In the genomic region with DNA sequence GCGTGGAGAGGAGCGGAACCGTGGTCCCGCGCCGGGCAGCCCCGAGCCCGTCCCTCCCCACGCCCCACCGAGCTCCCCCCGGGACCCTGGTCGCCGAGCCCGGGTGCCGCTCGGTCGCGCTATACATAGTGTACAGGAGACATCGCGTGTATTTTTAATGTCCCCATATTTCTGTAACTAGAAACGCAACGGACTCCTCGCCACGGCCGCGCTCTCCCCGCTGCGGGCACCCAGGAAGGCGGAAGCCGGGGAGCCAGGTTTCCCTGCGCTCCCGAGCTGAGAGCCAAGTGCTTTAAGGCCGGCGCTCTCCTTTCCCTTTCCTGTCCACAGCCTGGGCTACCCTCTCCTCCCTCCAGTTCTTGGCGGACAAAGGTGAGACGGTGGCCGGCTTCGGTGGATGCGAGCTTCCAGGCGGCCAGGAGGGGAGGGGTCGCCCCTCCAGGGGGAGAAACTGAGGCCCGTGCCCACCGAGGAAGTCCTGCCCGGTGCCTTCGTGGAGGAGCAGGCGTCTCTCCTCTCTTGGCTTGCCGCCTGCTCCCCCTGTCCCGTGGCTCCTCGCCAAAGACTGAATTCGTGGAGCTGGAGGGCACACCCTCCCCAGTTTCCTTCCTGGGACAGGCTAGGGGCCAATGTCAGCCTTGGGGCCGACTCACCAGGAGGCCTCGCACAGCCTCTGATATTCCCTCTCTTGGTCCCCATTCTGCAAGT, we compare ENCODE assay signal across 8 mouse cellular contexts. TPM values are rescaled to one million over a fixed set of nuclear protein-coding genes. Genes with fewer than 3 reads are reported as not detected.
A peak's percentile ranks its signal among the peaks of the same experiment; 100 is the strongest.
DNase-seq lines count a peak whose midpoint lies in the region; ATAC-seq and TF ChIP-seq lines count a peak whose summit lies in the region.

No protein-coding gene starts in this region.

- peak overlapping the region; percentile 4; the same call in 1 of the 2 replicates for H3K4me3 ChIP-seq in spleen, adult 2 months (ENCODE audit: extremely low read depth, insufficient read depth, insufficient read length)
- peak overlapping the region; percentile 11 for H3K4me3 ChIP-seq in forebrain, embryonic 11.5 days (ENCODE audit: low read depth, low read length)
- H3K4me3 ChIP-seq in hindbrain, embryonic 12.5 days: peak overlapping the region; percentile 27
- H3K4me3 ChIP-seq in limb, embryonic 14.5 days (replicated peaks; ENCODE audit: low read length): peak overlapping the region; percentile 37
- no peak overlapping the region for H3K4me3 ChIP-seq in myocyte

- no peak overlapping the region for H3ac ChIP-seq in myocyte (ENCODE audit: control insufficient read depth, insufficient read length)

- ATAC-seq in forebrain, embryonic 11.5 days (replicated peaks; ENCODE audit: low FRiP score): no peak
- ATAC-seq in hindbrain, embryonic 12.5 days (ENCODE audit: low FRiP score): peak; percentile 14; the same call in 1 of the 2 replicates
- no peak for ATAC-seq in limb, embryonic 14.5 days (ENCODE audit: low FRiP score, low read depth)

- peaks cover 25% of the 10 kb centered on the region for H3K36me3 ChIP-seq in spleen, adult 2 months (ENCODE audit: control insufficient read depth, insufficient read depth, low read length)
- H3K36me3 ChIP-seq in forebrain, embryonic 11.5 days (ENCODE audit: control insufficient read depth, insufficient read depth, low read length): peaks cover 20% of the 10 kb centered on the region
- peaks cover 49% of the 10 kb centered on the region for H3K36me3 ChIP-seq in hindbrain, embryonic 12.5 days
- H3K36me3 ChIP-seq in limb, embryonic 14.5 days (ENCODE audit: control insufficient read depth, insufficient read depth, low read length): peaks cover 40% of the 10 kb centered on the region
- H3K36me3 ChIP-seq in myocyte (ENCODE audit: control insufficient read depth, insufficient read depth): no peaks in the 10 kb centered on the region

- peak overlapping the region; percentile 27; the same call in 1 of the 2 replicates for H3K9ac ChIP-seq in forebrain, embryonic 11.5 days (ENCODE audit: low read length)
- peak overlapping the region; percentile 55 for H3K9ac ChIP-seq in hindbrain, embryonic 12.5 days
- H3K9ac ChIP-seq in limb, embryonic 14.5 days (ENCODE audit: low read depth, low read length, severe bottlenecking): peak overlapping the region; percentile 47

- TF ChIP-seq POLR2A in spleen, adult 2 months (IDR thresholded peaks at IDR 0.05; ENCODE audit: low read depth, low read length): no peak
- TF ChIP-seq POLR2A in limb, embryonic 14.5 days (IDR thresholded peaks at IDR 0.05; ENCODE audit: borderline replicate concordance, extremely low read depth, insufficient read depth, insufficient read length): no peak
- no peak for TF ChIP-seq POLR2A in myocyte (IDR thresholded peaks at IDR 0.05; ENCODE audit: insufficient read length, low read depth)

- H3K4me1 ChIP-seq in spleen, adult 2 months (ENCODE audit: control insufficient read depth, insufficient read depth, insufficient read length): peaks cover 4% of the 10 kb centered on the region; the same call in 1 of the 2 replicates
- H3K4me1 ChIP-seq in forebrain, embryonic 11.5 days (replicated peaks; ENCODE audit: control insufficient read depth, insufficient read depth, low read length): peaks cover 8% of the 10 kb centered on the region
- peaks cover 20% of the 10 kb centered on the region for H3K4me1 ChIP-seq in hindbrain, embryonic 12.5 days
- H3K4me1 ChIP-seq in limb, embryonic 14.5 days (ENCODE audit: control insufficient read depth, insufficient read depth, low read length): peaks cover 17% of the 10 kb centered on the region

- TF ChIP-seq CTCF in spleen, adult 2 months (IDR thresholded peaks at IDR 0.05; ENCODE audit: extremely low read depth, insufficient read depth, insufficient read length, insufficient replicate concordance): no peak

- no peak overlapping the region for H3K27ac ChIP-seq in spleen, adult 2 months (ENCODE audit: insufficient read depth, low read length)
- no peak overlapping the region for H3K27ac ChIP-seq in forebrain, embryonic 11.5 days (ENCODE audit: low read depth, low read length)
- no peak overlapping the region for H3K27ac ChIP-seq in hindbrain, embryonic 12.5 days
- no peak overlapping the region for H3K27ac ChIP-seq in limb, embryonic 14.5 days (replicated peaks; ENCODE audit: low read depth, low read length)

- H3K79me2 ChIP-seq in myocyte (ENCODE audit: control insufficient read depth, insufficient read depth): no peaks in the 10 kb centered on the region

- no peak for DNase-seq in spleen, adult 2 months (ENCODE audit: low read depth in 1 of 2, low spot score in 2 of 2)
- no peak for DNase-seq in spleen, adult 12 weeks (ENCODE audit: low spot score)
- no peak for DNase-seq in forebrain, embryonic 11.5 days (ENCODE audit: low spot score)
- no peak for DNase-seq in limb, embryonic 14.5 days (ENCODE audit: low spot score)
- no peak for DNase-seq in thymus, postnatal 10 days (ENCODE audit: low spot score in 2 of 2)
- DNase-seq in thymus, postnatal 14 days: no peak

- H3K4me2 ChIP-seq in forebrain, embryonic 11.5 days (ENCODE audit: low read depth, low read length, severe bottlenecking): peak overlapping the region; percentile 34; the same call in 1 of the 2 replicates
- H3K4me2 ChIP-seq in hindbrain, embryonic 12.5 days (replicated peaks): peak overlapping the region; percentile 51
- H3K4me2 ChIP-seq in limb, embryonic 14.5 days (replicated peaks; ENCODE audit: low read depth, low read length, severe bottlenecking): peak overlapping the region; percentile 65
- H3K4me2 ChIP-seq in myocyte (ENCODE audit: low read depth): no peak overlapping the region

- WGBS in spleen, adult 2 months: 3% methylated on average over 52 of the region's 52 CpGs
- WGBS in forebrain, embryonic 11.5 days: 1% methylated on average over 51 of the region's 52 CpGs
- WGBS in hindbrain, embryonic 12.5 days: 2% methylated on average over 52 of the region's 52 CpGs
- WGBS in limb, embryonic 14.5 days: 2% methylated on average over 42 of the region's 52 CpGs

- H3K27me3 ChIP-seq in spleen, adult 2 months (ENCODE audit: control insufficient read depth, insufficient read depth, low read length): peaks cover 8% of the 10 kb centered on the region
- peaks cover 33% of the 10 kb centered on the region for H3K27me3 ChIP-seq in forebrain, embryonic 11.5 days (ENCODE audit: control insufficient read depth, insufficient read depth, low read length)
- H3K27me3 ChIP-seq in hindbrain, embryonic 12.5 days: peaks cover 49% of the 10 kb centered on the region
- H3K27me3 ChIP-seq in limb, embryonic 14.5 days (ENCODE audit: control insufficient read depth, insufficient read depth, low read length): peaks cover 40% of the 10 kb centered on the region
- H3K27me3 ChIP-seq in myocyte (ENCODE audit: control insufficient read depth, insufficient read depth, insufficient read length): no peaks in the 10 kb centered on the region

- H3K9me3 ChIP-seq in forebrain, embryonic 11.5 days (ENCODE audit: control insufficient read depth, low read length): no peaks in the 10 kb centered on the region
- H3K9me3 ChIP-seq in hindbrain, embryonic 12.5 days (replicated peaks): no peaks in the 10 kb centered on the region
- H3K9me3 ChIP-seq in limb, embryonic 14.5 days (ENCODE audit: control insufficient read depth, low read length): no peaks in the 10 kb centered on the region

TF ChIP-seq in myocyte, 11 proteins besides CTCF, POLR2A, EP300 and RAD21:
- TF ChIP-seq POLR2AphosphoS2 (IDR thresholded peaks at IDR 0.05; ENCODE audit: insufficient read length, low read depth) (peak; percentile 7), MYOD1 (IDR thresholded peaks at IDR 0.05; ENCODE audit: control insufficient read depth in 1 of 3, insufficient read length in 2 of 3, low read depth in 2 of 3) (no peak)

RNA-seq across cellular contexts. Expression of a gene that starts 36.8 kb away (rescaled TPM):
- polyA plus RNA-seq in spleen, adult 2 months (2012; rRNA removed): 25.1 and 28.7 TPM in 2 replicates
- 113 and 114 TPM in 2 replicates for polyA plus RNA-seq in forebrain, embryonic 11.5 days (2014; fragmentation: Nextera tagmentation; extraction: Ambion mirVana)
- 126 and 129 TPM in 2 replicates for polyA plus RNA-seq in hindbrain, embryonic 12.5 days (2016; fragmentation: Nextera tagmentation; extraction: Ambion mirVana)
- polyA plus RNA-seq in limb, embryonic 14.5 days (2012; rRNA removed): 77.3 and 86.3 TPM in 2 replicates
- polyA plus RNA-seq in limb, embryonic 14.5 days (2014; fragmentation: Nextera tagmentation; extraction: Ambion mirVana): 58.7 and 68.1 TPM in 2 replicates
- 24.0 TPM for polyA plus RNA-seq in myocyte (2012; fragmentation: generic; extraction: Trizol)

RNA-seq across cellular contexts. Expression of a gene that starts 37.3 kb away (rescaled TPM):
- polyA plus RNA-seq in spleen, adult 2 months (2012; rRNA removed): 1.2 and 1.3 TPM in 2 replicates
- polyA plus RNA-seq in forebrain, embryonic 11.5 days (2014; fragmentation: Nextera tagmentation; extraction: Ambion mirVana): 1.6 and 2.6 TPM in 2 replicates
- polyA plus RNA-seq in hindbrain, embryonic 12.5 days (2016; fragmentation: Nextera tagmentation; extraction: Ambion mirVana): 12.7 and 16.1 TPM in 2 replicates
- polyA plus RNA-seq in limb, embryonic 14.5 days (2012; rRNA removed): 6.9 and 7.0 TPM in 2 replicates
- 0.72 and 0.88 TPM in 2 replicates for polyA plus RNA-seq in limb, embryonic 14.5 days (2014; fragmentation: Nextera tagmentation; extraction: Ambion mirVana)
- 0.52 TPM for polyA plus RNA-seq in myocyte (2012; fragmentation: generic; extraction: Trizol)

RNA-seq across cellular contexts. Expression of a gene that starts 57.3 kb away (rescaled TPM):
- polyA plus RNA-seq in spleen, adult 2 months (2012; rRNA removed): 16.0 and 26.6 TPM in 2 replicates
- 0.71 and 1.0 TPM in 2 replicates for polyA plus RNA-seq in forebrain, embryonic 11.5 days (2014; fragmentation: Nextera tagmentation; extraction: Ambion mirVana)
- polyA plus RNA-seq in hindbrain, embryonic 12.5 days (2016; fragmentation: Nextera tagmentation; extraction: Ambion mirVana): 5.7 and 7.2 TPM in 2 replicates
- polyA plus RNA-seq in limb, embryonic 14.5 days (2012; rRNA removed): 16.7 and 20.3 TPM in 2 replicates
- 13.6 and 19.1 TPM in 2 replicates for polyA plus RNA-seq in limb, embryonic 14.5 days (2014; fragmentation: Nextera tagmentation; extraction: Ambion mirVana)
- 1.7 TPM for polyA plus RNA-seq in myocyte (2012; fragmentation: generic; extraction: Trizol)

RNA-seq across cellular contexts. Expression of a gene that starts 57.6 kb away (rescaled TPM):
- polyA plus RNA-seq in spleen, adult 2 months (2012; rRNA removed): 66.9 and 97.0 TPM in 2 replicates
- polyA plus RNA-seq in forebrain, embryonic 11.5 days (2014; fragmentation: Nextera tagmentation; extraction: Ambion mirVana): 3.9 and 4.2 TPM in 2 replicates
- 5.4 and 6.8 TPM in 2 replicates for polyA plus RNA-seq in hindbrain, embryonic 12.5 days (2016; fragmentation: Nextera tagmentation; extraction: Ambion mirVana)
- polyA plus RNA-seq in limb, embryonic 14.5 days (2012; rRNA removed): 9.7 and 11.7 TPM in 2 replicates
- polyA plus RNA-seq in limb, embryonic 14.5 days (2014; fragmentation: Nextera tagmentation; extraction: Ambion mirVana): 7.4 and 9.1 TPM in 2 replicates
- polyA plus RNA-seq in myocyte (2012; fragmentation: generic; extraction: Trizol): 1.1 TPM
